Mouse (Mus musculus) hindlimb bud, embryonic 11.5 days (tissue): ENCODE data around the gene Fam163a.
"Not testable (repeated sequence)": the region's sequence is repeated elsewhere in the genome, so short reads cannot be mapped to it uniquely, and the experiment has no call there.

ENCODE experiments used
- DNase-seq: peaks from one replicate; pipeline ENCODE4 v3.0.0-alpha.2; 2012; ENCODE audit warnings: low read depth, low spot score; ENCODE audit errors: extremely low spot score

Fam163a gene

GRCm38 (mm10) chr1:156085770-156086169 is 119.1 kb downstream of the Fam163a start:
- DNase-seq, result peak; percentile 56

- DNase-seq, result no peak
Measured at GRCm38 (mm10) chr1:156084603-156085002, 120.2 kb downstream of the Fam163a start.

- no peak for DNase-seq
Measured at GRCm38 (mm10) chr1:156077655-156078054, 127.2 kb downstream of the Fam163a start.

GRCm38 (mm10) chr1:156076474-156076873 is 128.4 kb downstream of the Fam163a start:
- no peak for DNase-seq

GRCm38 (mm10) chr1:156074575-156074974 is 130.3 kb downstream of the Fam163a start:
- no peak for DNase-seq

GRCm38 (mm10) chr1:156073169-156073821 is 131.5 kb downstream of the Fam163a start:
- DNase-seq, result no peak

- no peak for DNase-seq
Measured at GRCm38 (mm10) chr1:156070106-156070505, 134.7 kb downstream of the Fam163a start.

GRCm38 (mm10) chr1:156066133-156066532 is 138.7 kb downstream of the Fam163a start:
- DNase-seq, result no peak

GRCm38 (mm10) chr1:156062193-156062592 is 142.6 kb downstream of the Fam163a start:
- no peak for DNase-seq

GRCm38 (mm10) chr1:156058207-156058606 is 146.6 kb downstream of the Fam163a start:
- no peak for DNase-seq

GRCm38 (mm10) chr1:156046688-156047087 is 158.1 kb downstream of the Fam163a start:
- DNase-seq, result no peak

- DNase-seq, result no peak
Measured at GRCm38 (mm10) chr1:156044211-156044611, 160.6 kb downstream of the Fam163a start.

- no peak for DNase-seq
Measured at GRCm38 (mm10) chr1:156043027-156043426, 161.8 kb downstream of the Fam163a start.

GRCm38 (mm10) chr1:156042481-156042880 is 162.3 kb downstream of the Fam163a start:
- no peak for DNase-seq

- DNase-seq, result no peak
Measured at GRCm38 (mm10) chr1:156041451-156042241, 163.2 kb downstream of the Fam163a start.

- DNase-seq, result peak; percentile 73
Measured at GRCm38 (mm10) chr1:156040731-156041401, 164.0 kb downstream of the Fam163a start.

- not testable (repeated sequence) for DNase-seq
Measured at GRCm38 (mm10) chr1:156039989-156040388, 164.8 kb downstream of the Fam163a start.

GRCm38 (mm10) chr1:156037144-156037583 is 167.7 kb downstream of the Fam163a start:
- DNase-seq, result no peak

GRCm38 (mm10) chr1:156035930-156036737 is 168.7 kb downstream of the Fam163a start, which contains the start of gene Tor1aip1:
Tor1aip1 (minus strand) TSS chr1:156036480.
- peak; percentile 91 for DNase-seq

- peak; percentile 37 for DNase-seq
Measured at GRCm38 (mm10) chr1:156035269-156035929, 169.4 kb downstream of the Fam163a start, which contains the start of gene Tor1aip2. Tor1aip2 (plus strand) TSS chr1:156035403.
